Mouse (Mus musculus): ENCODE data around the gene Sun1. TPM values are rescaled to one million over a fixed set of nuclear protein-coding genes. Genes with fewer than 3 reads are reported as not detected.

The Sun1 gene
- polyA plus RNA-seq (2017; shearing (Covaris generic)): 41.6 TPM

DNA sequence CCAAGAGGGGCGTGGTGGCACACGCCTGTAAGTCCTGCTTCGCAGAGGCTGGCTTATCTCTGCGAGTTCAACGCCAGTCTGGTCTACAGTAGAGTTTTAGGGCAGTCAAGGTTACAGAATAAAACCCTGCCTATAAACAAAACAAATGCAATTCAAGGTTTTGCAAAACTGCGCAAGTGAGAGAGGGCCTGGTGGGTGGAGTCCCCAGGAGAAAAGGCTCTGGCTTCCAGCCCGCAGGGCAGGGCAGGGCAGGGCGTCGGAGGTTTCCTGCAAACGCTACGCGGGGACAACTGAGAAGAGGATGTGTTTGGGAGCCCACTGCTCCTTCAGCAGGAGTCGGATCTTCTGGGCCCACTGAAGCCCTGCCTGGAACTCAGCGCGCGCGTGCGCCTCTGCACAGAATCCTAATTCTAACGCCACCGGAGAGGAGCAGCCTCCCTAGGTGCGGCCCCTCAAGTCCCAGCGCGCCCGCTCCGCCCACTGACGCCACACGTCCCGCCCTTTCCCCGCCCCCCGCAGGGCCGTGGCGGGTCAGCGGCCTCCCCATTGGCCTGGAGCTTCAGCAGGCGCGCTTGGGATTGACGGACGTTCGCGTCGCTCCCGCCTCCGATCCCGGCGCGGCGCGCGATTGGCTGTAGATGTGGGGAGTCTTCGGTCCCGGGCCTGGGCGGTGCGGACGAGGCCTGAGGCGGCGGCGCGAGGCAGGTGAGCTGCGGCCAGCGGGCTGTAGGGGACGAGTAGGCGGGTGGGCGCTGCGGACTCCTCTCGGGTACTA is at the start of gene Sun1:
Sun1 (plus strand) TSS at position 643 of the 775 bp plus-strand sequence.

GRCm38 (mm10) chr5:139252081-139252909 is 51.9 kb downstream of the Sun1 start, which contains the start of gene Get4:
TSS of gene Get4 (plus strand) at chr5:139252324.

Other genes starting within 250 kb of the Sun1 start
- gene Pdgfa, start 203.3 kb upstream of the Sun1 start, polyA plus RNA-seq (2017; shearing (Covaris generic)): 0.16 TPM
- 2.3 TPM for gene Prkar1b, start 50.6 kb upstream of the Sun1 start, polyA plus RNA-seq (2017; shearing (Covaris generic))
- gene Dnaaf5, start 50.4 kb upstream of the Sun1 start, polyA plus RNA-seq (2017; shearing (Covaris generic)): 28.7 TPM
- 142 TPM for gene Get4, start 51.7 kb downstream of the Sun1 start, polyA plus RNA-seq (2017; shearing (Covaris generic))
- 28.1 TPM for gene Adap1, start 125.0 kb downstream of the Sun1 start, polyA plus RNA-seq (2017; shearing (Covaris generic))
- gene Cox19, start 150.8 kb downstream of the Sun1 start, polyA plus RNA-seq (2017; shearing (Covaris generic)): 53.2 TPM
- gene Cyp2w1, start 152.0 kb downstream of the Sun1 start, polyA plus RNA-seq (2017; shearing (Covaris generic)): not detected
- gene Gpr146, start 177.1 kb downstream of the Sun1 start, polyA plus RNA-seq (2017; shearing (Covaris generic)): 30.8 TPM
- gene C130050O18Rik, start 204.6 kb downstream of the Sun1 start, polyA plus RNA-seq (2017; shearing (Covaris generic)): 0.11 TPM
- not detected for gene Gper1, start 222.5 kb downstream of the Sun1 start, polyA plus RNA-seq (2017; shearing (Covaris generic))

Measured in CD4-positive, CD25-positive, alpha-beta regulatory T cell (primary cell).